Mouse (Mus musculus): Measurements from ENCODE around the gene Emx1. TPM values are rescaled to one million over a fixed set of nuclear protein-coding genes. Genes with fewer than 3 reads are reported as not detected.

Gene Emx1
- total RNA-seq, 2 experiments from 2014 or later = not detected

Other genes starting within 250 kb of the Emx1 start
- gene Exoc6b, start 117.9 kb upstream of the Emx1 start, total RNA-seq (2021) = 10 to 100 TPM; 17.4 to 18.5 TPM
- 10 to 100 TPM; 73.5 to 76.8 TPM for gene Spr, start 49.7 kb upstream of the Emx1 start, total RNA-seq (2021)
- gene Sfxn5, start 146.0 kb downstream of the Emx1 start, total RNA-seq (2021) = 1 to 10 TPM; 4.6 to 4.8 TPM
- 10 to 100 TPM; 59.9 to 68.6 TPM for gene Rab11fip5, start 187.2 kb downstream of the Emx1 start, total RNA-seq (2021)
- not detected for gene Noto, start 236.4 kb downstream of the Emx1 start, total RNA-seq (2021)
- gene Smyd5, start 244.6 kb downstream of the Emx1 start, total RNA-seq (2021) = 1 to 10 TPM; 6.5 to 8.7 TPM